Mouse (Mus musculus): ENCODE results near the gene Tbk1.

GRCm38 (mm10) chr10:121604632-121605344 lies 18.2 kb upstream of the Tbk1 start:
- TF ChIP-seq POLR2A (IDR thresholded peaks at IDR 0.05; ENCODE audit: borderline replicate concordance, extremely low read depth, low read depth, low read length) (no peak), CTCF (IDR thresholded peaks at IDR 0.05; ENCODE audit: insufficient read depth, low read length) (no peak)

All from lung, adult 2 months (tissue).